Mouse (Mus musculus) intestine, embryonic 15.5 days (tissue): ENCODE measurements around the gene Fabp3. TPM values are rescaled to one million over a fixed set of nuclear protein-coding genes. Genes with fewer than 3 reads are reported as not detected.

Experiments
- ATAC-seq: fragments of 200-750 bp; cut with Nextera tagmentation; 2 replicates; pipeline ENCODE4 v1.8.0; 2017; ENCODE audit warnings: moderate TSS enrichment, moderate library complexity
- H3K27ac ChIP-seq: fragments of 300-500 bp; sonication (generic); 2 replicates; pipeline ENCODE4 v1.5.1; 2015; ENCODE audit warnings: mild to moderate bottlenecking, inconsistent platforms
- H3K27me3 ChIP-seq: fragments of 300-500 bp; sonication (generic); replicated peaks from 2 replicates; pipeline ENCODE4 v1.6.1; 2015; ENCODE audit warnings: inconsistent platforms
- H3K36me3 ChIP-seq: fragments of 300-500 bp; sonication (generic); 2 replicates; pipeline ENCODE4 v1.6.1; 2015; ENCODE audit warnings: inconsistent platforms
- H3K4me1 ChIP-seq: fragments of 300-500 bp; sonication (generic); replicated peaks from 2 replicates; pipeline ENCODE4 v1.6.1; 2015; ENCODE audit warnings: inconsistent platforms
- H3K4me2 ChIP-seq: fragments of 300-500 bp; sonication (generic); replicated peaks from 2 replicates; pipeline ENCODE4 v1.6.1; 2015; ENCODE audit warnings: mild to moderate bottlenecking, inconsistent platforms
- H3K4me3 ChIP-seq: fragments of 300-500 bp; sonication (generic); replicated peaks from 2 replicates; pipeline ENCODE4 v1.5.1; 2015; ENCODE audit warnings: inconsistent platforms
- H3K9ac ChIP-seq: fragments of 300-500 bp; sonication (generic); 2 replicates; pipeline ENCODE4 v1.6.1; 2015; ENCODE audit warnings: inconsistent platforms
- H3K9me3 ChIP-seq: fragments of 300-500 bp; sonication (generic); 2 replicates; pipeline ENCODE4 v1.6.1; 2016; ENCODE audit warnings: inconsistent platforms
- WGBS: fragments of 180-500 bp; shearing (Covaris S2); methylation state at CpG from one replicate; pipeline ENCODE4 v1.1.7; 2015; 5-methylcytosine and 5-hydroxymethylcytosine counted together
- polyA plus RNA-seq: library from polyadenylated mRNA; unstranded; fragments of >200 nt; fragmentation: Nextera tagmentation; extraction: Ambion mirVana; gene quantifications from 2 replicates; pipeline ENCODE4 v1.2.1, GENCODE M21; 2015

Fabp3 gene
- polyA plus RNA-seq, 1 experiment from 2014 or later = 5.4 TPM

- peak overlapping the region; percentile 98 for H3K4me2 ChIP-seq
- no peaks in the 10 kb centered on the region for H3K9me3 ChIP-seq
- H3K36me3 ChIP-seq = no peaks in the 10 kb centered on the region
- peak overlapping the region; percentile 65 for H3K9ac ChIP-seq
- H3K27ac ChIP-seq = 0 out of 2 replicates have a peak overlapping the region, but pooled peaks have one; percentile 6
- H3K27me3 ChIP-seq = peaks cover 24% of the 10 kb centered on the region
- H3K4me3 ChIP-seq = peak overlapping the region; percentile 61
- ATAC-seq = peak; percentile 90
- WGBS = 1% methylated on average over 62 of the region's 62 CpGs
- peaks cover 22% of the 10 kb centered on the region; the same call in 1 of the 2 replicates for H3K4me1 ChIP-seq
Observed at GRCm38 (mm10) chr4:130275016-130275822, 33.2 kb upstream of the Fabp3 start.

- no peak for ATAC-seq
- H3K27me3 ChIP-seq = peaks cover 24% of the 10 kb centered on the region
- H3K9me3 ChIP-seq = no peaks in the 10 kb centered on the region
- peak overlapping the region; percentile 61 for H3K4me3 ChIP-seq
- H3K9ac ChIP-seq = no peak overlapping the region
- no peak overlapping the region for H3K27ac ChIP-seq
- H3K36me3 ChIP-seq = no peaks in the 10 kb centered on the region
- WGBS = 49% methylated on average over 5 of the region's 5 CpGs
- H3K4me1 ChIP-seq = peaks cover 22% of the 10 kb centered on the region; the same call in 1 of the 2 replicates
- peak overlapping the region; percentile 98 for H3K4me2 ChIP-seq
Observed at GRCm38 (mm10) chr4:130275823-130276105, 32.6 kb upstream of the Fabp3 start.

DNA sequence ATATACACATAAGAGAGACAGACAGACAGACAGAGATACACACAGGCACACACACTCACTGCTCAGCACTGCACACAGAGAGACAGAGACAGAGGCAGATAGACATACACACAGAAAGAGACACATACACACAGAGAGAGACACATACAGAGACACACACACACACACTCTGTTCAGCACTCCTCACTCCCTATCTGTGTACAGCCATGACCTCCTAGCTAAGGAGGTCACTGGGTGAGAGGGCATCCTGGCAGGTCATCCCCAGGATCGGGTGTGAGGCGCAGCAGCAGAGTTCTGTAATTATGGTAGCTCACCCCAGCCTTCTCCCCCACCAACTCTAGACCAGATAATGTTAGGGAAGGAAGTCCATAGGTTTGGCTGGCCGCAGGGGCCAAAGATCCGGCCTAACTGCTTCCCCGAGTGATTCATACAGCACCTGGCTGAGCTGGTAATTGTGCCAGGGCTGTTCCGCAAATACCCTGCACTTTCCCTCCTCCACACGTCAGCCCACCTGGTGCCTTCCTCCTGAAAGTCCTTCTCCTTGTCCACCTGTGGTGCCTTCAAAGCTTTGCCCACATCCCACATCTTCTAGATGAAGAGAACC is 31.7 kb upstream of the Fabp3 start:
- Histone ChIP-seq H3K9me3 (no peaks in the 10 kb centered on the region), H3K4me2 (no peak overlapping the region), H3K36me3 (no peaks in the 10 kb centered on the region), H3K4me3 (no peak overlapping the region), H3K27me3 (peaks cover 27% of the 10 kb centered on the region), H3K4me1 (peaks cover 22% of the 10 kb centered on the region; the same call in 1 of the 2 replicates), H3K9ac (no peak overlapping the region), H3K27ac (no peak overlapping the region)
- peak; percentile 32; the same call in 1 of the 2 replicates for ATAC-seq
- 50% methylated on average over 7 of the region's 7 CpGs for WGBS

GRCm38 (mm10) chr4:130279105-130279504 is 29.3 kb upstream of the Fabp3 start, which contains the start of gene Serinc2:
Gene Serinc2, minus strand, starts transcription at chr4:130279205.
- 67% methylated on average over 2 of the region's 2 CpGs for WGBS
- H3K9me3 ChIP-seq = no peaks in the 10 kb centered on the region
- H3K4me3 ChIP-seq = no peak within 1 kb of the TSS
- no peak for ATAC-seq
- H3K36me3 ChIP-seq = no peaks in the 10 kb centered on the region
- no peak within 1 kb of the TSS for H3K9ac ChIP-seq
- H3K27ac ChIP-seq = no peak within 1 kb of the TSS
- H3K4me2 ChIP-seq = no peak within 1 kb of the TSS
- H3K4me1 ChIP-seq = peaks cover 17% of the 10 kb centered on the region; the same call in 1 of the 2 replicates
- peaks cover 25% of the 10 kb centered on the region for H3K27me3 ChIP-seq

DNA sequence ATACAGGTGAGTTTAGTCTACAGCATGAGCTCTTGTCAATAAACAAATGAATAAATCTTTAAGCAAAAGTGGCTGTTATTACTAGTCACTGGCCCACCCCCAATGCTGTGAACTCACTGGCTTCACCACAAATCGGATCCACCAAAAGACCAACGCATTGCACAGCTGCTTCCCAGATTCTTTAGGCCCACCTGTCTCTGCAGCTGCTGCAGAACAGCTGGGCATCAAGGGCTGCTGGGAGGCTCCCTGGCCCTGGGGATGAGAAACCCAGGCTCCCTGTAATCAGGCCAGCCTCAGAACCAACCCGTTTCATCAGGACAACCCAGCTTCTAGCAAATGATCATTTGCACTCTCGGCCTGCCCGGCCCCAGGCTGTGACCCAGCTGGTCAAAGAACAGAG is 25.5 kb upstream of the Fabp3 start:
- no peak overlapping the region for H3K4me2 ChIP-seq
- no peak overlapping the region for H3K4me3 ChIP-seq
- H3K36me3 ChIP-seq = no peaks in the 10 kb centered on the region
- H3K9me3 ChIP-seq = no peaks in the 10 kb centered on the region
- H3K4me1 ChIP-seq = no peaks in the 10 kb centered on the region
- H3K27ac ChIP-seq = no peak overlapping the region
- 82% methylated on average over 5 of the region's 5 CpGs for WGBS
- no peak for ATAC-seq
- H3K9ac ChIP-seq = no peak overlapping the region
- H3K27me3 ChIP-seq = 0 out of 2 replicates have a peak, but pooled peaks cover 3% of the 10 kb centered on the region

GRCm38 (mm10) chr4:130283826-130284225 is 24.6 kb upstream of the Fabp3 start:
- ATAC-seq = no peak
- no peaks in the 10 kb centered on the region for H3K4me1 ChIP-seq
- no peaks in the 10 kb centered on the region for H3K36me3 ChIP-seq
- no peak overlapping the region for H3K9ac ChIP-seq
- no peak overlapping the region for H3K27ac ChIP-seq
- no peak overlapping the region for H3K4me2 ChIP-seq
- no peaks in the 10 kb centered on the region for H3K9me3 ChIP-seq
- H3K27me3 ChIP-seq = 0 out of 2 replicates have a peak, but pooled peaks cover 3% of the 10 kb centered on the region
- 84% methylated on average over 9 of the region's 9 CpGs for WGBS
- no peak overlapping the region for H3K4me3 ChIP-seq

DNA sequence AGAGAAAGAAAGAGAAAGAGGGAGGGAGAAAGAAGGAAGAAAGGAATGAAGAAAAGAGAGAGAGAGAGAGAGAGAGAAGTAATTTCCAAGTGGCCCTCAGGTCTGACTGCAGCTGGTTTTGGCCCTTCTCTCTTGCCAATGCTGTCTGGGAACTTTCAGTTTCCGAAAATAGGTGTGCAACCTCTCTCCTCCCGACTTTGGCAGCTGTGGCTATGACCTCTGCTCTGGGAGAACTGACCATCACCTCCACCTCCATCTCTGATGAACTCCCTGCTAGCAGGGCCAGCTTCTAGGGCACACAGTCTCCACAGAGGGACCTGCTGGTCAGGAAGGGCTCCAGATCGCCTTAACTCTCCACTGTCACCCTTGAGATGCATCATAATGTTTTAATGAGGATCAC is 21.9 kb upstream of the Fabp3 start:
- H3K4me1 ChIP-seq = no peaks in the 10 kb centered on the region
- 52% methylated on average over 3 of the region's 3 CpGs for WGBS
- H3K9ac ChIP-seq = no peak overlapping the region
- H3K27me3 ChIP-seq = no peaks in the 10 kb centered on the region
- H3K4me2 ChIP-seq = no peak overlapping the region
- no peaks in the 10 kb centered on the region for H3K9me3 ChIP-seq
- H3K36me3 ChIP-seq = no peaks in the 10 kb centered on the region
- H3K4me3 ChIP-seq = no peak overlapping the region
- ATAC-seq = no peak
- H3K27ac ChIP-seq = no peak overlapping the region

DNA sequence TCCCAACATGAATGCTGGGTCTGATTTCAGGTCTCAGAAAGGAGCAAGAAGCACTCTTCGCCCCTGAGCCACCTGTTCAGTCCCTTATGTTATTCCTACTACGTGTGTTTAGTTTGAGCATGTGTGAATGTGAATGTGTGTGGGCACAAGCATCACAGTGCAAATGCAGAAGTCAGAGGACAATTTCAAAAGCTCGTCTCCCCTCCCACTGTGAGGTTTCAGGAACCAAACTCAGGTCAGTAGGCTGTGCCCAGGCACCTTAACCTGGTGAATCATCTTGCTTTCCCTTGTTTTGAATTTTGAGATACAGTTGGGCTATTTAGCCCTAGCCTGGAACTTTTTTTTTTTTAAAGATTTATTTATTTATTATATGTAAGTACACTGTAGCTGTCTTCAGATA is 18.6 kb upstream of the Fabp3 start:
- H3K27me3 ChIP-seq = no peaks in the 10 kb centered on the region
- no peak overlapping the region for H3K27ac ChIP-seq
- H3K4me2 ChIP-seq = no peak overlapping the region
- H3K4me3 ChIP-seq = no peak overlapping the region
- no peaks in the 10 kb centered on the region for H3K36me3 ChIP-seq
- no peak for ATAC-seq
- no peaks in the 10 kb centered on the region for H3K9me3 ChIP-seq
- no peaks in the 10 kb centered on the region for H3K4me1 ChIP-seq
- H3K9ac ChIP-seq = no peak overlapping the region
- WGBS = 70% methylated on average over 3 of the region's 3 CpGs

GRCm38 (mm10) chr4:130292271-130292670 is 16.1 kb upstream of the Fabp3 start:
- H3K9me3 ChIP-seq = no peaks in the 10 kb centered on the region
- H3K27me3 ChIP-seq = no peaks in the 10 kb centered on the region
- no peak overlapping the region for H3K9ac ChIP-seq
- H3K36me3 ChIP-seq = no peaks in the 10 kb centered on the region
- no peak overlapping the region for H3K4me2 ChIP-seq
- 1% methylated on average over 4 of the region's 4 CpGs for whole genome bisulfite sequencing
- H3K4me3 ChIP-seq = no peak overlapping the region
- ATAC-seq = peak; percentile 36
- H3K4me1 ChIP-seq = 0 out of 2 replicates have a peak, but pooled peaks cover 6% of the 10 kb centered on the region
- H3K27ac ChIP-seq = no peak overlapping the region

GRCm38 (mm10) chr4:130294513-130294912 is 13.9 kb upstream of the Fabp3 start:
- no peak for ATAC-seq
- Histone ChIP-seq H3K9me3 (no peaks in the 10 kb centered on the region), H3K9ac (no peak overlapping the region), H3K27ac (no peak overlapping the region), H3K4me1 (0 out of 2 replicates have a peak, but pooled peaks cover 6% of the 10 kb centered on the region), H3K4me2 (no peak overlapping the region), H3K4me3 (no peak overlapping the region), H3K27me3 (no peaks in the 10 kb centered on the region), H3K36me3 (no peaks in the 10 kb centered on the region)
- 82% methylated on average over 8 of the region's 8 CpGs for WGBS

- WGBS = 45% methylated on average over 23 of the region's 23 CpGs
- Histone ChIP-seq H3K9ac (no peak overlapping the region), H3K27ac (no peak overlapping the region), H3K4me1 (0 out of 2 replicates have a peak, but pooled peaks cover 6% of the 10 kb centered on the region), H3K4me2 (0 out of 2 replicates have a peak overlapping the region, but pooled peaks have one; percentile 17), H3K4me3 (no peak overlapping the region), H3K27me3 (no peaks in the 10 kb centered on the region), H3K9me3 (no peaks in the 10 kb centered on the region), H3K36me3 (no peaks in the 10 kb centered on the region)
- peak; percentile 68; the same call in 1 of the 2 replicates for ATAC-seq
Observed at GRCm38 (mm10) chr4:130295047-130295745, 13.2 kb upstream of the Fabp3 start.

GRCm38 (mm10) chr4:130296243-130296965 is 12.0 kb upstream of the Fabp3 start:
- no peak for ATAC-seq
- 84% methylated on average over 13 of the region's 13 CpGs for WGBS
- H3K4me2 ChIP-seq = no peak overlapping the region
- no peaks in the 10 kb centered on the region for H3K9me3 ChIP-seq
- H3K27me3 ChIP-seq = no peaks in the 10 kb centered on the region
- no peak overlapping the region for H3K9ac ChIP-seq
- no peak overlapping the region for H3K4me3 ChIP-seq
- 0 out of 2 replicates have a peak, but pooled peaks cover 6% of the 10 kb centered on the region for H3K4me1 ChIP-seq
- H3K27ac ChIP-seq = no peak overlapping the region
- no peaks in the 10 kb centered on the region for H3K36me3 ChIP-seq
